Mouse (Mus musculus): ENCODE results near the gene Aqp8.
A peak's percentile ranks its signal among the peaks of the same experiment; 100 is the strongest.

Aqp8 gene

DNA sequence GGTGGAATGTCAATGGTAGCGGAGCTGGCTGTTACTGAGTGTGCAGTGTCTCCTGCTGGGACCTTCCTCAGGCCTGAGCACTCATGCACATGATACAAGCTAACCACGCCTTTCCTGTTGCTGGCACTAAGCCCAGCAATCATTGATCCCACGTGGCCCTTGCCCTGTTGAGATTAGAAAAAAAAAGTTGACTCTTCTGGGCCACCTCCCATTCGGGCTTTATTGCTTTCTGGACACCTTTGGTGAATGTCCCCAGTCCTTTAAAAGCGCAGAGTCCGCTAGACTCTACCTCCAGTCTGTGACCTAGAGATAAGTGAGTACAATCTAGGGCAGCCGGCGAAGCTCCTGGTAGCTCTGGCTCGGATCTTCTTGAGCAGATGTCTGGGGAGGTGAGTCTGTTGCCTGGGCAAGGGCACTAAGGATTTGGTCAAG, at the start of gene Aqp8:
Gene Aqp8 (plus strand): TSS at position 222 of the 432 bp plus-strand sequence.
- no peak for DNase-seq (ENCODE audit: inconsistent ontology term)

DNA sequence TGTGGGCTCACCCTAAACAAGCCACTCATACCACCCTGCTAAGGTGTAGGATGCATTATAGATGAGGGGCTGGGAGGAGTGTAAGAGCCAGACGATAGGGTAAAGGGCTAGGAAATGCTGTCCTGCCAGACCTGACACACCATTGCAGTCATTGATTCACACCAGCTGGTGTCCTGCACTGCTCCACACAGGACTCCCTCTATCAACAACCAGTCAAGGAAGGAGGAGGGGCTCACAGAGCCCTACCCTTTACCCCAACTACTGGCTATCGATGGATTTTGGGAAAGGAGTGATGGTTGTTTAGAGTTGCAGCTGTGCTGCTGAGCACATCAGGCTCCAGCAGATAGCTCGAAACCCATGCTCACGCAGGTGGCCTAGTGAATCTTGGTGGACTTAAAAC, 45.3 kb upstream of the Aqp8 start:
- DNase-seq (ENCODE audit: inconsistent ontology term): no peak

DNA sequence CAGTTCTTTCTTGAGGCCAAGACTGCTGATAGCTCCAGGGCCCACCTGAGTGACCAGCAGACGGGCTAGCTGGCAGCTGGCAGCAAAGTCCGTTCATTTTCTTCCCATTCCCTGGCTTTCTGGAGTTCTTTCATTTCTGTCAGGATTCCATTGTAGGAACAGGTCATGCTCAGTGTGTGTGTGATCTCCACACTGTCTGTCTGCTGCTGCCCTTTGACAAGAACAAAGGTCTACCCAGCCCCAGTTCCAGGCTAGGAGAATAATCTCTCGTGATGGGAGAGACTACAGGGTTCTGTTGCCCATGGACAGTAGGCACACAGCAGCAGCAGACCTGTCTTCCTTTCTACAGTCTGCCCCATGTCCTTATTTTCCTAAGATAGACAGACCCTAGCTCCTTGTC, 44.4 kb upstream of the Aqp8 start:
- DNase-seq (ENCODE audit: inconsistent ontology term): no peak

DNA sequence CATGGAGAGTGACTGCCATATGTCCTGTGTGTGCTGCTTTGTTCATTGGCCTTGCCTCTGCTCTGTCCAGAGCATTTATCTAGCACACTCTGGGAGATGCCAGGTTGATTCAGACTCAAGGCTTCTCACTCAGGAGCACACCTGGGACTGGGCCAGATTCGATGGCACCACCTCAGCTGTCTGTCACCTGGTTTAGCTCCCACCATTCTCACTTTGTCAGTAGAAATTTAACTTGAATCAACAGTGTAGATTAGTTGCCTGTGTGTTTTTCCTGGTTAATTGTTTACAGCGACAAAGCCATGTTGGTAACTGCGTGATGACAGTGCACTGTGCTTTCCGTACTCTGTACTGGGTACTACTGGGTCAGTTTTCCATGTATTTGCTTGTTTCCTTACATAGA, 42.1 kb upstream of the Aqp8 start:
- no peak for DNase-seq (ENCODE audit: inconsistent ontology term)

DNA sequence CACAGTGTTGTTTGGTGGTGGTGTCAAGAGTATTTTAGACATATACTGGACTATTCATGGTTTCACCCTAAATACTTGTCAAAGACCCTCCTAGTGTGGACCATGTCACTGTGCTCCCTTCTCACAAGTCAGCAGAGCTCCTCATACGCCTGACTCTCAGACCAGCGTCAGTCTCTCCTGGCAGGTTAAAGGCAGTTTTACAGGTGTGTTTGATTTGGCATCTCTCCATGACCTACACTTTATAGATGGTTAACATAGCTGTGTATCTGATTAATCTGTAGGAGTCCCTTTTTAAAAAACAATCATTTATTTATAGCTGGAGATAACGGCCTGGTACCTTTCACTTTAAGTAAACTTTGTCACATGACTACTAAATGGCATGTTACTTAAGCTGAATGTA, 40.1 kb upstream of the Aqp8 start:
- no peak for DNase-seq (ENCODE audit: inconsistent ontology term)

DNA sequence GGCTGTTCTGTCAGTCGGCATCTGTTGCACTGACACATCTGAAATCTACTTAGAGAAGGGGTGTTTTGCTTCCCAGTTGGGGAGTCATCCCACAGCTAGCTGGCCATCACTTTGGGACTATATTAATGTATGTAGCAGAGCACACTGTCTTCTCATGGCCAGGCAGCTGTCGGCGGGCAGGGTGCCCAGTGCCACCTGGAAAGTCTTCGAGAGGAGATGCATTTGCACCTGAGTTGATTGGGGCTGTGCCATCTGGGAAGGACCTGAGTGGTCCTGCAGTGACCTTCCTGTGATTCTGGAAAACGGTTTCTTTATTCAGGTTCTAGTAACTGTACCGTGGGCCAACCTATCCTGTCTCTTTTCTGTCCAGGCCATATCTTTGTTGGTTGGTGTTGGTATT, 37.8 kb upstream of the Aqp8 start:
- DNase-seq (ENCODE audit: inconsistent ontology term): no peak

DNA sequence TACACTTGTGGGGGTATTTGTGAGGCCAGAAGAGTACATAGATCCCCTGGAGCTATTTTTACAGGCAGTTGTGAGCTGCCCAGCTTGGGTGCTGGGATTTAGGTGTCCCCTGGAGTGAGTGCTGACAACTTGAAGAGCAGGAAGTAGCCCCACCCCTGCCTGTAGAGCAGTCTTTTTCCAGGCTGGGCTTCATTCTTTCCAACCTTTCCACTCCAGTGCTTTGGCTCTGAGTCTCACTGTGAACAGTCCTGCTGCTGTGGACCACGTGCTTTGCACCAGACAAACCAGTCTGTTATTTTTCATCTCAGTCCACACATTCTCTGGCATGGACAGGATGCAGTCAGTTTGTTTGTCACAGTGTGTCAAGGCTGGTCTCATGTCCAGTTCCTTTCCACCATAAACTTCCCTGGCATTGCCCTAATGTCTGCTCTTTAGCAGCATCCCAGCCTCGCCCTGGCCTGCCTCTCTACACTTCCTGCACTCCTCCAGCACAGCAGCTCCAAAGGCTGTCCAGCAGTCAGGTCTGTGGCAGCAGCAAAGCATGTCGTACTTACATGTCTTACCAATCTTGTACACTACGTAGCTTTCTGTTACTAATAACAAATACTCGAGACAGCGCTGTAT, 36.8 kb upstream of the Aqp8 start:
- peak; percentile 45 for DNase-seq (ENCODE audit: inconsistent ontology term)

DNA sequence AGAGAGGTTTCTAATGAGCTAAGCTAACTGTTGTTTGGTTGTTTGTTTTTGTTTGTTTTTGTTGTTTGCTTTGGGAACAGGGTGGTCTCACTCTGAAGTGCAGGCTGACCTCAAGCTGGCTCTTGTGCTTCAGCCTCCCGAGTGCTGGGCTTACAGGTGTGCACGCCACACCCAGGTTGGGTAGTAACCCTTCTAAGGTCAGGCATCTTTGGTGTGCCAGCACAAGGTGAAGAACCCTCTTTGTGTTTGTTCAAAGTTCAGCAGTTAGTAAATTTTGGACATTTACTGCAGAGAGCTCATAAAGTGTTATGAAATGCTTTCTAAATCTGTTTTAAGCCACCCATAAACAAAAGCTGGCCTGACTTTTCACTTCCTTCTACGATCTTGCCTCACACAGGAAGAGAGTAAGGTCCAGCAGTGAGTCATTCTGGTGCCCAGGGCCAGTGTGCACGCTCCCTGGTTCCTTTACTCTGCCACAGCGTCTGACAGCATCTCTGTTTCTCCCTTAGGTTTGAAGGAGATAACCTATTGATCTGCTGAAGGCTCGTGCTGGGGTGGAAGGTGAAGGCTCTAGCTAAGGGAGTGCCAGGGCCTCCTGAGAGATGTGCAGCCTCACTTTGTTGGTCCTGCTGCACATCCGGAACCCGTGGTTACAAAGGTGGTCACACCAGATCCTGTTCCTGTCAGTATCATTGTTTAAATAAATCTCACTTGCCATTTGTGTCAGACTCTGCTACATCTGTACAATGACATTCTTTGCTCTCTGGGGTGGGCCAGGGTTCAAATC, 32.3 kb upstream of the Aqp8 start:
- no peak for DNase-seq (ENCODE audit: inconsistent ontology term)

DNA sequence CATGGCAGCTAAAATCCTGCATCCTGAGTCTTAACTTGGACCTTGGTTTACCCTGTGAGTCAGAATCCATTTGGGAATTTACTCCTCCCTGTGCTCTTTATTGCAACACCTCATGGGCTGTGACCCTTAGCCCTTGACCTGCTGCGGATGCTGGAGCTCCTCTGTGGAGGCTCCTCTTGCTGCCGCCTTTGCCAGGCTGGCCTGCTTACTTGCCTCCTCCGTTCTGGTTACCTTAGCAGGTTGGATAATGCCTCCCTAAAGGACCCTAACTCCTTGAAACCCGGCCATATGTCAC, 31.7 kb upstream of the Aqp8 start:
- no peak for DNase-seq (ENCODE audit: inconsistent ontology term)

DNA sequence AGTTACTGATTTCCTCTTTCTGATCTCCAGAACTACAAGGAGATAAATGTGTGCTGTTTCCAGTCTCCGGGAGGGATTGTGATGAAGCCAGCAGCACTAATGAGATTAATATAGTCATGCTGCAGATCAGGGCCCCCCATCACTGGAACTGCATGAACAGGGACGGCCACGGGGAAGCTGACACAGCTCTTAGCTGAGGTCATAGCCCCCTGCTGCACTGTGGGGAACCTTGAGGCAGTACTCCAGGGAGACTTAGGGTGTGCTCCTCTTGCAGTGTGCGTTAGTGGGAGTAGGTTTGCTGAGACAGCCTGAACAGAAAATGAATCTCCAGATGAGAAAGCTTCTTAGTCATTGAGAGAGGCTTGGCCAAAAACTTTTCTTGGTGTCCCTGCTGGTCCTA, 30.9 kb upstream of the Aqp8 start:
- DNase-seq (ENCODE audit: inconsistent ontology term): no peak

DNA sequence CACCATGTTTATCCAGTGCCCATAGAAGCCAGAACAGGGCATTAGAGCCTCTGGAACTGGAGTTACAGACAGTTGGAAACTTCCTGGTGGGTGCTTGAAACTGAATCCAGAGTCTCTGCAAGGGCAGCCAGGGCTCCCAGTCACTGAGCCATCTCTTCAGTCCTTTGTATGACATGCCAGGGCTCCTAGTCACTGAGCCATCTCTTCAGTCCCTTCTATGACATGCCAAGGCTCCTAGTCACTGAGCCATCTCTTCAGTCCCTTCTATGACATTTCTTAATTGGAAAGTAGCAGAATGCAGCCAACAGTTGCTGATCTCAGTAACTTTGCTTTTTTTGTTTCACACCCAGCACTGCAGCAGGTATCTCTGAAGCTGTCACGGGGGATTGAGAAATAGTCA, 20.0 kb upstream of the Aqp8 start:
- peak; percentile 34 for DNase-seq (ENCODE audit: inconsistent ontology term)

DNA sequence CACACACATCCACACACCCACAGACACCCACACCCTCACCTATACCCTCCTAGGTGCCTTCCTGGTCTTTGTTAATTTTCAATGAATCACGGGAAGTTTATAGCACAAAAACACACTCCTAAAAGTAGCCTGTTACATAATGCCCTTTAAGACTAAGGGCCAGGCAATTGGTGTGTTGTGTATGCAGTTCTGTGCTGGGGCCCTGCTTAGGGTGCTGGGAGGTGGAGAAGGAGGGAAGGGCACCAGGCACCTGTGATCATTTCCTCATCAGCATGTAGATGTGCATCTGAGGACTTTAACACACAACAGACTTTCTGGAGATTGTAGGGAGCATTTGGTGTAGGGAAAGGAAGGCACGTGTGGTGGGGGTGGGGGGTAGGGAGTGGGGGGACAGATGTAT, 13.3 kb upstream of the Aqp8 start:
- DNase-seq (ENCODE audit: inconsistent ontology term): no peak

DNA sequence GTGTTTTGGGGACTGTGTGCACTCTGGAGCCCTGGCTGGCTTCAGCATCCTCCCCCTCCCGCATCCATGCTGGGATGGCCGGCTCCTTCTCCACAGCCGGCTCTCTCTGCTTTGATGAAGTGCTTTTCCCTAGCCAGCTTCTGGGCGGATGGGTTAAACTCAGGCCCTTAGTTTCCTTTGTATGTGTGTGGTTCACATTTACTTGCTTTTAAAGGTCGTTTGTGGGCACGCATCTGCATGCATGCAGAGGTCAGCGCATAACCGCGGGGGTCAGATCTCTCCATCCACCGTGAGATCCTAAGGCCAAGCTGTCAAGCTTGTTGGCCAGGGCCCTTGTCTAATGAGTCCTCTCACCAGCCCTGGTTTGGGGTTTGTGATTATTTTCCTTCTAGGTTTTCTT, 12.4 kb upstream of the Aqp8 start:
- no peak for DNase-seq (ENCODE audit: inconsistent ontology term)

DNA sequence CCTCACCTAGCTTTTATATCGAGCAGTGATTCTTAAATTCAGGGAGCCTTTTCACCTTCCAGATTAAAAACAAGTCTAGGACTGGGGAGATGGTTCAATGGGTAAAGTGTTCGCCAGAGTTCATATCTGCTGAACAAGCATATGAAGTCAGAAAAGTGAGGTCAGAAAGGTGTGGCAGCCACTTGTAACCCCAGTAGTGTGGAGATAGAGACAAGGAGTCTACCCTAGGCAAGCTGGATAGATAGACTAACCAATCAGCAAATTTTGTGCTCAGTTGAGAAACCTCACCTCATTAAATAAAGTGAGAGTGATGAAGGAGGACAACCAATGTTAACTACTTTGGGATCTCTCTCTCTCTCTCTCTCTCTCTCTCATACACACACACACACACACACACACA, 11.6 kb upstream of the Aqp8 start:
- no peak for DNase-seq (ENCODE audit: inconsistent ontology term)

DNA sequence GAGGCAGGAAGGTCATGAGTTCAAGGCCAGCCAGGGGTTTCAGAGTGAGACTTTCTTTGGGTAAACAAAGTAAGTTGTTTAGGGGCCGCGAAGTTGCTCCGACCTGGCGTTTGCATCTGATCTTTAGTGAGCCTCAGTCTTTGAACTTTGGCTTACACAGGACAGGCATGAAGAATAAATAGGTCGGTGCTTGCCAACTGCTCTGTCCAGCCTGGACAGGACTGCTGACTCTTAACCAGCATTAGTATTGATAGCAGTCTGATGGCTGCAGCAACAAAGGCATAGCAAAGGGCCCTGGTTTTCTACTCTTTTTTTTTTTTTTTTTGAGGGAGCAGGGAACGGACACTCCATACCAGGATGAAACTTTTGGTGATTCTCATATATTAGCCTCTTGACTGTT, 9.5 kb upstream of the Aqp8 start:
- DNase-seq (ENCODE audit: inconsistent ontology term): no peak

DNA sequence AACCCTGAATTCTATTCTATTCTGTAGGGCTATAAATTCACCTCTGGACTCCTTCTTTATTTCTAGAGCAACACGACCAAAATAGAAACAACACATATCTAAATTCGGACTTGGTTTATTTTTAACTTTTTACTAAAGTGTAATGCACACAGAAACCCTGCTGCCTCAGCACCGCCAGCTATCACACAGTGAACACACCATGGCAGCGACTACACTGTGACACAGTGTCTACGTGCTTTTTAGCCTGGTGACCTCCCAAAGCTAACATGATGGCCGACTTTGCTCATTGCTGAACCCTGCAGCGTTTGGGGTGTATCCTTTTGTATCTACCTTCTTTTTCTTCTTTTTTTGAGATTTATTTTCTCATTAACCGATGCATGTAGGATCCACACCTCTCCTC, 9.0 kb upstream of the Aqp8 start:
- DNase-seq (ENCODE audit: inconsistent ontology term): no peak

DNA sequence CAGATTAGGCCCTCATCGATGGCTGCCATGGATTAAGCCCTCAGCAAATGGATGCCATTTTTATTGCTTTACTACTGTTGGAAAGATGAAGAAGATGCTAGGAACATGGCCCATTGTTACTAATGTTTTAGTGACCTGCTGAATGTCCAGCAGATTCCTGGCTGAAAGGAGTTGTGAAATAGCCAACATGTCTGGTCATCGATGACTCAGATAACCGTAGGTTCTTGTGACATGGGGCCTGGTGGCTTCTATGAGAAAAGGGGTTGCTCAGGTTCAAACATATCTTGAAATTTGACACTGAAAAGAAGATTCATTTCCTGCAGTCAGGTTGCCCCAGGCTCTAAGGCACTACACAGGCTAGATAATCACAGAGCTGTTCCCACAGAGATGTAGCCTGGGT, 7.0 kb upstream of the Aqp8 start:
- peak; percentile 14 for DNase-seq (ENCODE audit: inconsistent ontology term)

DNA sequence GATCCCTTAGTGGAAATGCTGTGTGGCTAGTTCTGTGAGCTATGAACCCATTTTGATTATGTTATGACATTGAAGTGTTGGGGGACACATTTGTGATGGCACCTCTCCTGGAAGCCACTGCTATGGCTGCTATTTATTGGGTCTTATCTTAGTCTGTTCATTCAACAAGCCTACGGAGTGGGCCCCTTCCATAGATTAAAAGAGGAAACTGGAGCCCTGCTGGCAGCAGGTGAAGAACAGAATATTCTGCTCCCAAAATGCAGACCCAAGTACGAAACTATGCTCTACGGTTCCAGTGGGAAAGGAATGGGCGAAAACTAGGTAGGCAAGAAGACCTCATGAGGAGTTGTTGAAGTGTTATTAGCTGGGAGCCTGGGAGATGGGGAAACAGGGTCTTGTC, 3.8 kb upstream of the Aqp8 start:
- DNase-seq (ENCODE audit: inconsistent ontology term): no peak

DNA sequence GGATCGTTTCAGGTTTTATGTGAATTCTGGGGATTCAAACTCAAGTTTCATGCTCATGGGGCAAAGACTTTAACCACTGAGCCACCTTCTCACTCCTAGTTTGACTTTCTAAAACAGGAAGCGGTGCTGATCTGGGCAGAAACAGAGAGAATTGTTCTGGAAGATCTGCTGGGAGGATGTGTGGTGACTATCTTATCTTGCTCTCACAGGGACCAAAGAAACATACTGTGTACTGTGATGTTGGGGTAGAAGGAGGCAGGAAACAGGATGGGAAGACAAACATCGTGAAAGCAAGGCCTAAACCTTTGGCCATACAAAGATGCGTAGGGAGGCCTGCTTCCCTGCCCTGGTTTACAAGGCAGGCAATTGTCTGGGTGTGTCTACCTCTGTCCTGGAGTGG, 2.8 kb upstream of the Aqp8 start:
- DNase-seq (ENCODE audit: inconsistent ontology term): no peak

DNA sequence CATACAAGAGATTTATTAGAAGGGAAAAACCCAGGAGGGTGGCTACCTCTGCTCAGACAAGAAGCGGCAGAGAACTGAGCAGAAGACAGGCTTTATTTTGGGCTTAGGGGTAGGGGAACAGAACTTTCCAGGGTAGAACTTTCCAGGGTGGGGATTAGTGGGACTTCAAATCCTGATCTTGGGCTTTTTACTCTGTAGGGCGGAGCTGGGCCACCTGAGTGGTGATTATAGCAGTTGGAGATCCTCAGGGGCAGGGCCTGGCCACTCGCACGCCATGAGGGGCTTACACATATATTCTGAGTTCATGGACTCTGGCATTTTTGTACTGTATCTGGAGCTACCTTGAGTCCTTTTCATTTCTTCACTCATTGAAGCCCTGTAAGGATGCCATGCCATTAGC, 775 bp upstream of the Aqp8 start:
- DNase-seq (ENCODE audit: inconsistent ontology term): no peak

DNA sequence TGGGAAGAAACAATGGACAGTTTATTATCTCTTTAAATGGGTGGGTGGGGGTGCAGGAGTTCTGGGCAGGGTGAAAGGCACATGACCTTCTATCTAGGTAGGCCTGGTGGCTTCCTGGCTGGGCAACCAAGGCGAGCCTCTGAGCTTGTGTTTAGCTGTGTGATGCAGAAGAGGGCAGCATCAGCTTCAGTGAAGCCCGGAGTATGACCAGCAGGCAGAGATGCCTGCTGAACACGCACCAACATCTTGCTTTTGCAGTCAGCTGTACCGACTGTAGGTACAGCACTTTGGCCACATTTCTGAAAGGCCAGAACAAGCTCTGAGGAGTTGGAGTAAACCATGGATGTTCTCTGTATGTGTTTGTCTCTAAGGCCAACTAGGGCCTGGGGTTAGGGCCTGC, 1.5 kb downstream of the Aqp8 start:
- no peak for DNase-seq (ENCODE audit: inconsistent ontology term)

DNA sequence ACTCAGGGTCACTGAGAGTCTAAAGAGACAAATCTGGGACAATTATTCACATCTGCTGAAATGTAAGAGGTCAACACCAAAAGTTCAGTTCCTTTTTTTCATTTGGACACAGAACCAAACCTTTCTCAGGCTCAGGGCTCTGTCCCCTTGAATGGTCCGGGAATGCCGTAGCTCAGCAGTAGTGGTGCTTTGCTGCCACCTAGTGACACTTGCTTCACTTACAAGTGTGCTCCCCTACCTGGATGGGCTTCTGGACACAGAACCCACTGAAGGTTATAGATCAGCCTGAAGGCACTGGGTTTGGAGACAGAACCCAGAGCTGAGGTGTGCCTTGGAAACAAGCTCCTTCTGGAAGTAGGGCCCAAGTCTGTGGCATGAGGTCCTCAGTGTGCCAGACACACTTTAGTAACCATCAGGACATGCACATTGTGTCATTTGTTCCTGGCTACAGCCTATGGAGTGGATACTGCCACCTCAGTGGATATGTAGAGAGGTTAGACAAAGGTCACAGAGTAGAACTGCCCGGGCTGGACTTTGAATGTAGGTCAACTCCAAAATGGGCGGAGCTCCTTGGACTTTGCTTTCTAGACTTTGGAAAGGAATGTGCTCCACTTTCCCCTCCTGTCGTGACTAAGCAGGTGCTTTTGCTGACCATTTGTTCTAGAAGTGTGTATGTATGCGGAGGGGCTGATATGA, 3.7 kb downstream of the Aqp8 start:
- peak; percentile 63 for DNase-seq (ENCODE audit: inconsistent ontology term)

DNA sequence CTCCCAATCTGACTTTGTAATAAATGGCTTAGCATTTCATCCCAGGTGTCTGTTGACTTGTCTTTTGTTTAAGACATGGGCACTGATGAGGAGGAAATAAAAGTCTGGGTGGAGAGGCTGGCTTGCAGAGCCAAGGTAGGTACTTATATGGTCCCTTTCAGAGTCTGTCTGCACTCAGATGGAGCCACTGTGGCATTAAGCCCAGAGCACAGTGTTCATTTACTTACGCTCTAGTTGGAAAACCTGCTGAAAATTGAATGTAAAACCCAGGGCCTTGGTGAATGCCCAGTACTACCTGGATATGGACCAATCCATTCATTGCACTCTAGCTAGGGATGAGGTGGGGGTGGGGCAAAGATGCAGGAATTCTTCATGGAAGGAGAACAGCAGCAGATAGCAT, 5.9 kb downstream of the Aqp8 start:
- DNase-seq (ENCODE audit: inconsistent ontology term): no peak

Measured in Muller cell, postnatal 12 days (primary cell).